Mouse (Mus musculus) central nervous system, embryonic 11.5 days (tissue): ENCODE results near the gene Ppp1r36. TPM values are rescaled to one million over a fixed set of nuclear protein-coding genes. Genes with fewer than 3 reads are reported as not detected.

ENCODE experiments used
- polyA plus RNA-seq: library from polyadenylated mRNA; depleted of rRNA; stranded (reverse); fragments of >200 nt; gene quantifications from 2 replicates; pipeline ENCODE4 v1.2.3, GENCODE M21; 2012; rRNA removed

Ppp1r36 gene
- polyA plus RNA-seq = 0.62 and 1.5 TPM in 2 replicates

DNA sequence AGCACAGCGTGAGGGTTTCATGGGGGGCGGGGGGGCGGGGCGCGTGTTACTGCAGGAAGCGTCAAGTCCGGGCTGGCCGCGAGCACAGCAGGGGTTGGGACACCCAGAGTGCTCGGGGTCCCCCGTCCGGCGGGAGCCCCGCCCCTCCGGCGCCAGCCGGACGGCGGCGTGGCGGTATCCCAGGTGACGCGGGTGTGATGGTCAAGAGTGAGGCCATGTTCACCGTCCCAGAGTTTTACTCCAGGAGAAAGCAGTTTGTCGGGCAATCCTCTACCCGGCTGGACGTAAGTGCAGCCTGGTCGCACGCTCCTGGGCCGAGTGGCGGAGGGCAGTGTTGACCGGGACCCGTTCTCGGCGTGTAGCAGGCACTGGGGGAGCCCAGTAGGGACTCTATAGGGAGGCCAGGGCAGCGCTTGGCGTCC lies at the start of gene Ppp1r36:
Ppp1r36 (plus strand) TSS at position 106 of the 422 bp plus-strand sequence.

GRCm38 (mm10) chr12:76369206-76369977 lies 47.9 kb upstream of the Ppp1r36 start, which contains the start of gene Zbtb25:
Gene Zbtb25, minus strand, starts transcription at chr12:76369602.

DNA sequence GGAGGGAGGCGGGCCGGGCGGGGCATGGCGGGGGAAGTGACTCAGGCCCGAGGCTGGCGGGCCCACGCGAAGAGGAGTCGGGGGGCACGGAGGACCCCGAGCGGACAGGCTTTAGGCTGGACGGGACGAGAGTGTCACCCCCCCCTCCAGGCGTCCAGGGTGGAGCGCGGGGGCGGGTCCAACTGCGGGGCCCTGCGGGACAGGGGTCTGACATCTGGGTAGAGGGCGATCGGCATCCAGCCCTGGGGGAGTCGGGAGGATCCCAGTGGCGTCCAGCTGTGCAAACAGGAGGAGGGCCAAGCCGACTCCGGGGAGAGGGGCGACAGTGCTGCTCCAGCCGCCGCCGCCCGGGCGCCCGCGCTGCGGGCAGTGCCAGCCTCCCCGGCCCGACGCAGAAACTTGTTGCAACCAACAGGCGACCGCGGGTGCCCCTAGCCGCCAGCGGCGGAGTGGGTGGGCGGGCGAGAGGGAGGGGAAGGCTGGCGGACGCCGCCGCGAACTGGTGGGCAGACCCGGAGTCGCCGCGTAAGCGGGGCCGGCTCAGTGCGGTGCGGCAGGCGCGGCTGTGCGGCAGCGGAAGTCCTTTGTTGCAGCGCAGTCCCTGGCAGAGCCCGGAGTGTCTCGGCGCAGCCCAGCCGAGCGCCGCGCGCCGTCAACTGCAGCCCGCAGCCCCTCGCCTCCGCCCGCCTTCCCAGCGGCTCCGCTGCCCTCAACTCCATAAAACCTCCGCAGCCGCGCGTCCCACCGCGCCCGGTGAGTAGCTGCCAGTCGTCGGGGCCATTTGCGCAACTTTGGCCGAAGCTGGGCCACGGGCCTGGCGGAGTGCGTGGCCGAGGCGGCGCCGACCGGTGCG lies 47.1 kb upstream of the Ppp1r36 start, which contains the start of gene Zbtb1:
Zbtb1 (plus strand) TSS at position 289 of the 853 bp plus-strand sequence.

DNA sequence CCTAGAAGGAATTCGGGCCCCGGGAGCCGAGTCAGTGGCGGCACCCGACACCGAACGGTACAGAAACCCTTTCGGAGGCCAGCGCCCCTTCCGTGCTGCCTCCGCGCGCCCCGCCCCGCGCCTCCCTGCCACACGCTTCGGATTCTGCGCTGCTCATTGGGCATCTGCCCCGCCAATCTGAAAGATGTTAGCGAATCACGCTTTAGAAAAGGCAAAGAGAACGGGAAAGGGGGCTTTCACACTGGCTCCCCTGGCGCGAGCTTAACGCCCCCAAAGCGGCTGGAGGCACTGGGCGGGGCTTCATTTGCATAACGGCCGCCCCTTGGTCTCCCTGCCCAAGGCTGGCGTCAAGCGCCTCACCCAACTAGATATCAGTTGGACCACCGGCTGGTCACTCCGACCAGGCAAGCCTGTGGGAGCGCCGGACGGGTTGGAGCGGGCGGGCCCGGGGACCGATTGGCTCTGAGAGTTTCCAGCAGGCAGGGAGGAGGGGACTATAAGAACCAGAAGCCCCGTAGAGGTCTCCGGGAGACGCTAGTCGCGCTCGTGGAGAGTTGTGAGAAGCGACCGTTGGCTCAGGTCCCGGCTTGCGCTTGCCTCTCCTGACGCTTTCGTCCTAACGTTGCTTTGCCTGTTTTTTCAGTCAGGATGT lies 13.3 kb upstream of the Ppp1r36 start, which contains the start of gene Hspa2:
Hspa2 (plus strand) TSS at position 291 of the 652 bp plus-strand sequence.

Other genes with a start within 250 kb of the Ppp1r36 start
- 0.26 and 0.47 TPM in 2 replicates for gene Esr2, start 240.3 kb upstream of the Ppp1r36 start, polyA plus RNA-seq
- 0.05 TPM in 1 of 2 replicates, not detected in the other for gene Tex21, start 170.8 kb upstream of the Ppp1r36 start, polyA plus RNA-seq
- 44.7 and 52.2 TPM in 2 replicates for gene Mthfd1, start 162.2 kb upstream of the Ppp1r36 start, polyA plus RNA-seq
- gene Akap5, start 92.6 kb upstream of the Ppp1r36 start, polyA plus RNA-seq = 4.9 and 6.8 TPM in 2 replicates
- 14.5 and 19.7 TPM in 2 replicates for gene Zbtb25, start 47.9 kb upstream of the Ppp1r36 start, polyA plus RNA-seq
- 5.1 and 6.7 TPM in 2 replicates for gene Zbtb1, start 47.3 kb upstream of the Ppp1r36 start, polyA plus RNA-seq
- gene Hspa2, start 13.4 kb upstream of the Ppp1r36 start, polyA plus RNA-seq = 4.7 and 5.1 TPM in 2 replicates
- gene Plekhg3, start 113.4 kb downstream of the Ppp1r36 start, polyA plus RNA-seq = 4.2 and 7.9 TPM in 2 replicates